Mouse (Mus musculus): ENCODE measurements around the gene Csrnp2. TPM values are rescaled to one million over a fixed set of nuclear protein-coding genes. Genes with fewer than 3 reads are reported as not detected.

Gene Csrnp2
- polyA plus RNA-seq, 1 experiment from 2014 or later = 10.4 TPM

DNA sequence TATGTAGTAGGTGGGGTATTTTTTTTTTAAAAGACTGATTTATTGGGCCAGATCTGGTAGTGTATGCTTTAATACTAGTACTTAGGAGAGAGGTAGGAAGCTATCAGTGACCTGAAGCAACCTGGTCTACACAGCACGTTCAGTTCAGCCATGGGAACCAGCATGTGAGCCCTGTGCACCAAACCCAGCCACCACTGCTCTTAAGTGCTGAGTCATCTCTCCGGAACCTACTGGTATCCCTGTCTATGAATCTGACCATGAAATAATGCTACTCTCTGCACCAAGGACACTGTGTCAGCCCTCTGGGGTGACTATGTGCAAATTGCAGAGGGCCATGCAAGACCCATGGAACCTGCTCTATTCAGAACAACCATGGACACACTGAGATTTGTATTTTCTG, 8.2 kb downstream of the Csrnp2 start:
- TF ChIP-seq CTCF (IDR thresholded peaks at IDR 0.05; ENCODE audit: low read depth) = no peak
- DNase-seq (ENCODE audit: low spot score) = no peak
- ATAC-seq (replicated peaks; ENCODE audit: low FRiP score, low read depth) = no peak
- Histone ChIP-seq H3K9me3 (replicated peaks; ENCODE audit: low read length) (no peaks in the 10 kb centered on the region), H3K4me1 (replicated peaks; ENCODE audit: insufficient read depth, low read length) (peaks cover 17% of the 10 kb centered on the region; the same call in 1 of the 2 replicates), H3K9ac (ENCODE audit: low read depth, low read length) (no peak overlapping the region), H3K36me3 (ENCODE audit: insufficient read depth, low read length) (peaks cover 42% of the 10 kb centered on the region), H3K4me3 (replicated peaks; ENCODE audit: low read depth, low read length) (no peak overlapping the region), H3K4me2 (ENCODE audit: low read length) (no peak overlapping the region), H3K27me3 (ENCODE audit: insufficient read depth, low read length) (no peaks in the 10 kb centered on the region), H3K27ac (0 out of 2 replicates have a peak overlapping the region, but pooled peaks have one; percentile 11)
- WGBS = 77% methylated on average over 2 of the region's 2 CpGs

DNA sequence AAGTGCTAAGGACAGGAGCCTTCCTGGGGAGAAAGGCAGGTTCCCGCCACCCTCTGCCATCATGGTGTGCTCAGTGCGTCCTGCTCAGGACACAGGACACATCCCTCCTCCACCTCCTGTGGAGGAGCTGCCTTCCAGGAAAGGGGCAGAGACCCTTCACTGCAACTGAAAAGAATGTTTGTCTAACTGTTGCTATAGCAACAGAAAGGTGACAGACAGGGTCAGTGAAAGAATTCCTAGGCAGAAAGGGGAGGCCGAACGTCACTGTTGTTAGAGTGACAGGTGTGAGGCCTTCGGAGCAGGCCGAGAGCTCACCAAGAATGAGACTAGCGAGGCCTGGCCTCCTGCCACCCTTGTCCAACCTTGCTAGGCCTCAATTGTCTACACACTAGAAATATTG, 8.8 kb downstream of the Csrnp2 start:
- TF ChIP-seq CTCF (IDR thresholded peaks at IDR 0.05; ENCODE audit: low read depth) = no peak
- Histone ChIP-seq H3K9ac (ENCODE audit: low read depth, low read length) (no peak overlapping the region), H3K36me3 (ENCODE audit: insufficient read depth, low read length) (peaks cover 48% of the 10 kb centered on the region), H3K4me2 (ENCODE audit: low read length) (no peak overlapping the region), H3K27me3 (ENCODE audit: insufficient read depth, low read length) (no peaks in the 10 kb centered on the region), H3K27ac (0 out of 2 replicates have a peak overlapping the region, but pooled peaks have one; percentile 11), H3K4me1 (replicated peaks; ENCODE audit: insufficient read depth, low read length) (0 out of 2 replicates have a peak, but pooled peaks cover 11% of the 10 kb centered on the region), H3K4me3 (replicated peaks; ENCODE audit: low read depth, low read length) (no peak overlapping the region), H3K9me3 (replicated peaks; ENCODE audit: low read length) (no peaks in the 10 kb centered on the region)
- DNase-seq (ENCODE audit: low spot score) (peak; percentile 82), ATAC-seq (replicated peaks; ENCODE audit: low FRiP score, low read depth) (no peak)
- WGBS = 35% methylated on average over 7 of the region's 7 CpGs

DNA sequence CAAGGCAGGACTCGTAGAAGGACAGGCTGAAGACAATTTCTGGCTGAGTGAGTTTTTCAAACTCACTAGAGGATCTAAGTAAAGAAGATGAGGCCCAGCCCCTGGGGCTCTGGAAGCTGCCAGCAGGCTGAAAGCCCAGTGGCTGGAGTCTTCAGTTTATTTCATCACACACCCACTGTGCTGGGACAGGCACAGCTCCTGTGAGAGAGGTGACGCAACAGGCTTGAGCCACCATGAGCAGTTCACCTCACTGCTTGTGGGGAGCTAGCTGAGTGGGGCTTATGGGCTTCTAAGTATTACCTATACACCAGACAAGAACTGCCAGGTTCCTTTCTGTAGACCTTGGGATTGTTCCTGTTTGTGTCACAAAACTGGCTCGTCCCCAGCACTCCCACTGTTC, 9.7 kb downstream of the Csrnp2 start:
- no peak overlapping the region for H3K4me2 ChIP-seq (ENCODE audit: low read length)
- H3K27ac ChIP-seq = no peak overlapping the region
- no peak for ATAC-seq (replicated peaks; ENCODE audit: low FRiP score, low read depth)
- H3K4me3 ChIP-seq (replicated peaks; ENCODE audit: low read depth, low read length) = no peak overlapping the region
- peaks cover 57% of the 10 kb centered on the region for H3K36me3 ChIP-seq (ENCODE audit: insufficient read depth, low read length)
- TF ChIP-seq CTCF (IDR thresholded peaks at IDR 0.05; ENCODE audit: low read depth) = no peak
- DNase-seq (ENCODE audit: low spot score) = no peak
- WGBS = 83% methylated on average over 3 of the region's 3 CpGs
- H3K9me3 ChIP-seq (replicated peaks; ENCODE audit: low read length) = no peaks in the 10 kb centered on the region
- 0 out of 2 replicates have a peak overlapping the region, but pooled peaks have one; percentile 27 for H3K9ac ChIP-seq (ENCODE audit: low read depth, low read length)
- no peaks in the 10 kb centered on the region for H3K27me3 ChIP-seq (ENCODE audit: insufficient read depth, low read length)
- H3K4me1 ChIP-seq (replicated peaks; ENCODE audit: insufficient read depth, low read length) = 0 out of 2 replicates have a peak, but pooled peaks cover 9% of the 10 kb centered on the region

DNA sequence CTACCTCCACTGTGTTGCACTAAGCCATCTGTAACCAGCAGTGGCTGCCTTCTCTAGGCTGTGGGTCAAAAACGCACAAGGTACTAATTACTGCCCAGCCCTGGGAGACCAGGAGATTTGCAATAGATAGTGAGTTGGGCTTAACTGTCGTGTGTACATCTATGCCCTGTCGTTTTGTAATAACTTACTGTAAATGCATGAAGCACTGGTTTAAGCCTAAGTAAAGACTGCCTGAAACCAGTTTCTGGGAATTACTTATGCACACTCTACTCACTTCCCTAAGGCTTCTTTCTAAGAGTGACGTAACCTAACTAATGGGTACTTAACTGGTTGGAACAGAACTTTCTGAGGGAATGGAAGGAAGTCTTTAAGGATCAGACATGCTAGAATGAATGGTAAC, 16.4 kb downstream of the Csrnp2 start:
- ATAC-seq (replicated peaks; ENCODE audit: low FRiP score, low read depth) = no peak
- H3K4me1 ChIP-seq (replicated peaks; ENCODE audit: insufficient read depth, low read length) = no peaks in the 10 kb centered on the region
- peaks cover 64% of the 10 kb centered on the region for H3K36me3 ChIP-seq (ENCODE audit: insufficient read depth, low read length)
- H3K4me2 ChIP-seq (ENCODE audit: low read length) = no peak overlapping the region
- H3K27ac ChIP-seq = no peak overlapping the region
- no peaks in the 10 kb centered on the region for H3K27me3 ChIP-seq (ENCODE audit: insufficient read depth, low read length)
- DNase-seq (ENCODE audit: low spot score) = no peak
- H3K9ac ChIP-seq (ENCODE audit: low read depth, low read length) = no peak overlapping the region
- H3K9me3 ChIP-seq (replicated peaks; ENCODE audit: low read length) = no peaks in the 10 kb centered on the region
- 74% methylated on average over 4 of the region's 4 CpGs for WGBS
- TF ChIP-seq CTCF (IDR thresholded peaks at IDR 0.05; ENCODE audit: low read depth) = no peak
- no peak overlapping the region for H3K4me3 ChIP-seq (replicated peaks; ENCODE audit: low read depth, low read length)

DNA sequence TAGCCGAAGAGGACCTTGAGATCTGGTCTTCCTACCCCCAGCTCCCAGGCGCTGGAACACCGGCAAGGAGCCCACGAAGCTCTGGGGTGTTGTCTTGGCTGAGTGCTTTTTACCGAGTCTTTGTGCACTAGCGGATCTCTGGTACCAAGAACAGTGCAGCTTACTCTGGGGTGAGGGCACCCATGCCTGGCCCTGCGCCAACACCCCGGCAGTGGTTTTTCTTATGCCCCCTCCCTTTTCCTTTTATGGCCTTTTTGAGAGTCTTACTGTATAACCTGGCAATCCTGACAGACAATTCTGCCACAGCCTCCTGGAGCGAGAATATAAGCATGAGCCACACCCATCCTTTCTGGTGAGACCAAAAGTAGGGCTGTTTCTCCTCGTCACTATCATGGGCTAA, 16.9 kb downstream of the Csrnp2 start:
- Histone ChIP-seq H3K4me2 (ENCODE audit: low read length) (no peak overlapping the region), H3K4me3 (replicated peaks; ENCODE audit: low read depth, low read length) (no peak overlapping the region), H3K36me3 (ENCODE audit: insufficient read depth, low read length) (peaks cover 63% of the 10 kb centered on the region), H3K9me3 (replicated peaks; ENCODE audit: low read length) (no peaks in the 10 kb centered on the region), H3K27ac (no peak overlapping the region), H3K27me3 (ENCODE audit: insufficient read depth, low read length) (no peaks in the 10 kb centered on the region), H3K9ac (ENCODE audit: low read depth, low read length) (no peak overlapping the region), H3K4me1 (replicated peaks; ENCODE audit: insufficient read depth, low read length) (no peaks in the 10 kb centered on the region)
- ATAC-seq (replicated peaks; ENCODE audit: low FRiP score, low read depth) (no peak), DNase-seq (ENCODE audit: low spot score) (no peak)
- 69% methylated on average over 10 of the region's 10 CpGs for WGBS
- TF ChIP-seq CTCF (IDR thresholded peaks at IDR 0.05; ENCODE audit: low read depth) = no peak

DNA sequence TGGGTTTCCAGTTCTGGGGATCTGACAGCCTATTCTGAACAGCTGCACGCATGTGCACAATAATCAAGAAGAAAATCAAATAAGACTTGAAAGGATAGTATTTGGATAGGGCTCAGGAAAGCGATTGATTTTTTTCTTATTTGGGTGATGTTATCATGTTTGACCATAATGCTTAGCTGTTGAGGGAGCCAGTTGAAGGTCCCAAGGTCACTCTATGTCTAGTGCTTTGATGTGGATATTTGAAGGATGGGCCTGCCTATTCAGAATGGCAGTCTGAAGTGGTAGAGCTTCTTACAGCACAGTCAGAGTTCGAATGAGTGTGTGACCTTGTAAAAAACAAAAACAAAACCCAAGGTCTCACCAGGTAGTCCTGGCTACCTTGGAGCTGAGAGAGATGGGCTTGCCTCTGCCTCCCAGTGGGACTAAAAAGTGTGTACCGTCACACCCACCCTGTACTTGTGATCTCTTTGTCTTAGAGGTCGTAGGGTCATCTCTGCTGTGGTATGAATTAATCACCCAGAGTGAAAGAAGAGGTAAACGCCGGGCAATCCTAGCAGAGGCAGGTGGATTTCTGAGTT, 21.3 kb downstream of the Csrnp2 start:
- DNase-seq (ENCODE audit: low spot score) (no peak), ATAC-seq (replicated peaks; ENCODE audit: low FRiP score, low read depth) (no peak)
- TF ChIP-seq CTCF (IDR thresholded peaks at IDR 0.05; ENCODE audit: low read depth) = no peak
- Histone ChIP-seq H3K4me3 (replicated peaks; ENCODE audit: low read depth, low read length) (no peak overlapping the region), H3K9me3 (replicated peaks; ENCODE audit: low read length) (no peaks in the 10 kb centered on the region), H3K9ac (ENCODE audit: low read depth, low read length) (no peak overlapping the region), H3K4me2 (ENCODE audit: low read length) (no peak overlapping the region), H3K27ac (no peak overlapping the region), H3K27me3 (ENCODE audit: insufficient read depth, low read length) (no peaks in the 10 kb centered on the region), H3K36me3 (ENCODE audit: insufficient read depth, low read length) (peaks cover 39% of the 10 kb centered on the region), H3K4me1 (replicated peaks; ENCODE audit: insufficient read depth, low read length) (peaks cover 8% of the 10 kb centered on the region; the same call in 1 of the 2 replicates)
- WGBS = 79% methylated on average over 7 of the region's 7 CpGs
